Mouse (Mus musculus) limb, embryonic 15.5 days (tissue): ENCODE results near the gene Myo1d. TPM values are rescaled to one million over a fixed set of nuclear protein-coding genes. Genes with fewer than 3 reads are reported as not detected.
A peak's percentile ranks its signal among the peaks of the same experiment; 100 is the strongest.

Experiments used
- ATAC-seq: fragments of 200-750 bp; cut with Nextera tagmentation; 2 replicates; pipeline ENCODE4 v1.8.0; 2017; ENCODE audit warnings: low read depth, moderate TSS enrichment; ENCODE audit not compliant: insufficient number of reproducible peaks, low FRiP score, low TSS enrichment
- H3K27ac ChIP-seq: fragments of 300-500 bp; sonication (generic); 2 replicates; pipeline ENCODE4 v1.5.1; 2015; ENCODE audit warnings: moderate library complexity, mild to moderate bottlenecking, inconsistent platforms
- H3K27me3 ChIP-seq: fragments of 300-500 bp; sonication (generic); 2 replicates; pipeline ENCODE4 v1.6.1; 2015; ENCODE audit warnings: inconsistent platforms
- H3K36me3 ChIP-seq: fragments of 300-500 bp; sonication (generic); 2 replicates; pipeline ENCODE4 v1.6.1; 2015; ENCODE audit warnings: inconsistent platforms
- H3K4me1 ChIP-seq: fragments of 300-500 bp; sonication (generic); 2 replicates; pipeline ENCODE4 v1.6.1; 2015; ENCODE audit warnings: inconsistent platforms
- H3K4me2 ChIP-seq: fragments of 300-500 bp; sonication (generic); 2 replicates; pipeline ENCODE4 v1.6.1; 2015; ENCODE audit warnings: mild to moderate bottlenecking, inconsistent platforms
- H3K4me3 ChIP-seq: fragments of 300-500 bp; sonication (generic); 2 replicates; pipeline ENCODE4 v1.5.1; 2015; ENCODE audit warnings: mild to moderate bottlenecking, inconsistent platforms
- H3K9ac ChIP-seq: fragments of 300-500 bp; sonication (generic); 2 replicates; pipeline ENCODE4 v1.6.1; 2015; ENCODE audit warnings: inconsistent platforms
- H3K9me3 ChIP-seq: fragments of 300-500 bp; sonication (generic); 2 replicates; pipeline ENCODE4 v1.6.1; 2016; ENCODE audit warnings: inconsistent platforms
- WGBS: fragments of 180-500 bp; shearing (Covaris S2); methylation state at CpG from one replicate; pipeline ENCODE4 v1.1.7; 2015; 5-methylcytosine and 5-hydroxymethylcytosine counted together
- polyA plus RNA-seq: library from polyadenylated mRNA; unstranded; fragments of >200 nt; fragmentation: Nextera tagmentation; extraction: Ambion mirVana; gene quantifications from 2 replicates; pipeline ENCODE4 v1.2.1, GENCODE M21; 2015

Gene Myo1d
- polyA plus RNA-seq, result 10.3 and 10.6 TPM in 2 replicates

DNA sequence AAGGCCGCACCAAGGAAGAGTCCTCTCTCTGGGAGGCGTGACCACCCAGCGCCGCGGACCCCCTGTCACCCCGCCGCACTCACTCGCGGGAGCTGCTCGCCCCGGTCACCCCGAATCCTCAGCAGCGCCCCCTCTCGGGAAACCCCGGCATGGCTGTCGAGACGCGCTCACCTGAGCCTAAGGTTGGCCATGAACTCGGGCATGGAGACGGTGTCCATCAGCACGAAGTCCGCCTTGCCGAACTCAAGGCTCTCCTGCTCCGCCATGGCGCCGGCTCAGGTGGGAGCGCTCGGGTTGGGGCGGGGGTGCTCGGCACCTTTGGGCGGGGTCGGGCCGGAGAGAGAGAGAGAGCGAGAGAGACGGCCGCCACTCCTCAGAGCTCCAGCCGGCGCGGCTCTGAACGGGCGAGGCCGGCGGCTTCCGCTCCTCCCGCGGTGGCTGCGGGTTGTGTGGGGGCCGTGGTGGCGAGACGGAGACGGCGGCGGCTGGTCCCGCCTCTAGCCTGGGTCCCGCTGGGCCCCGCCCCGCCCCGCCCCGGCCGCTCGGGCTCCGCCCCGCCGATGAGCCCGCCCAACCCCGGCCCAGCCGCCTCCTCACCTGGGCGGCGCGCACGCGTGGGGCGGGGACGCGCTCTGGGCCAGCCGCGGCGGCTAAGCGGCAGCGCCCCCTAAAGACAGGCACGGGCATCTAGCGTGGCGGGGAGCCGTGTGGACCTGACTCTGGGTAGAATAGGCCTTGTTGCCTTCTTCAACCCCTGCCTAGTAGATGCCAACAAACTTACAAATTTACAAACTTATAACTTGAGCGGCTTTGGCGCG lies at the start of gene Myo1d:
Myo1d (minus strand) TSS at position 499 of the 818 bp plus-strand sequence.
- ATAC-seq, result peak; percentile 94
- Histone ChIP-seq H3K27me3 (no peaks in the 10 kb centered on the region), H3K4me1 (peaks cover 13% of the 10 kb centered on the region), H3K4me3 (peak within 1 kb of the TSS; percentile 70), H3K4me2 (peak within 1 kb of the TSS; percentile 85), H3K9ac (peak within 1 kb of the TSS; percentile 55; the same call in 1 of the 2 replicates), H3K9me3 (no peaks in the 10 kb centered on the region), H3K36me3 (no peaks in the 10 kb centered on the region), H3K27ac (peak within 1 kb of the TSS; percentile 65)
- 1% methylated on average over 77 of the region's 87 CpGs for WGBS

- no peak overlapping the region for H3K9ac ChIP-seq
- no peak overlapping the region for H3K4me2 ChIP-seq
- peaks cover 16% of the 10 kb centered on the region for H3K36me3 ChIP-seq
- H3K27me3 ChIP-seq, result no peaks in the 10 kb centered on the region
- H3K4me1 ChIP-seq, result peaks cover 12% of the 10 kb centered on the region
- H3K9me3 ChIP-seq, result no peaks in the 10 kb centered on the region
- no peak overlapping the region for H3K4me3 ChIP-seq
- no peak for ATAC-seq
- WGBS, result 77% methylated on average over 9 of the region's 9 CpGs
- no peak overlapping the region for H3K27ac ChIP-seq
Measured at GRCm38 (mm10) chr11:80821794-80822193, 42.0 kb upstream of the Myo1d start.

- WGBS, result 46% methylated on average over 14 of the region's 14 CpGs
- H3K4me1 ChIP-seq, result peaks cover 12% of the 10 kb centered on the region
- no peak overlapping the region for H3K9ac ChIP-seq
- no peak overlapping the region for H3K4me2 ChIP-seq
- peaks cover 21% of the 10 kb centered on the region for H3K36me3 ChIP-seq
- ATAC-seq, result no peak
- no peak overlapping the region for H3K27ac ChIP-seq
- no peak overlapping the region for H3K4me3 ChIP-seq
- no peaks in the 10 kb centered on the region for H3K27me3 ChIP-seq
- H3K9me3 ChIP-seq, result no peaks in the 10 kb centered on the region
Measured at GRCm38 (mm10) chr11:80821296-80821695, 41.5 kb upstream of the Myo1d start.

- H3K4me3 ChIP-seq, result no peak overlapping the region
- H3K27ac ChIP-seq, result no peak overlapping the region
- 66% methylated on average over 3 of the region's 3 CpGs for WGBS
- H3K9ac ChIP-seq, result no peak overlapping the region
- no peak overlapping the region for H3K4me2 ChIP-seq
- H3K4me1 ChIP-seq, result peaks cover 12% of the 10 kb centered on the region
- no peaks in the 10 kb centered on the region for H3K9me3 ChIP-seq
- no peak for ATAC-seq
- no peaks in the 10 kb centered on the region for H3K27me3 ChIP-seq
- peaks cover 33% of the 10 kb centered on the region for H3K36me3 ChIP-seq
Measured at GRCm38 (mm10) chr11:80820085-80820484, 40.3 kb upstream of the Myo1d start.

- ATAC-seq, result 0 out of 2 replicates have a peak, but pooled peaks have one; percentile 48
- H3K4me2 ChIP-seq, result no peak overlapping the region
- peaks cover 12% of the 10 kb centered on the region for H3K4me1 ChIP-seq
- H3K9ac ChIP-seq, result no peak overlapping the region
- 36% methylated on average over 11 of the region's 11 CpGs for WGBS
- no peak overlapping the region for H3K4me3 ChIP-seq
- H3K27me3 ChIP-seq, result no peaks in the 10 kb centered on the region
- no peak overlapping the region for H3K27ac ChIP-seq
- peaks cover 47% of the 10 kb centered on the region for H3K36me3 ChIP-seq
- H3K9me3 ChIP-seq, result no peaks in the 10 kb centered on the region
Measured at GRCm38 (mm10) chr11:80818060-80818697, 38.4 kb upstream of the Myo1d start.

- H3K27me3 ChIP-seq, result no peaks in the 10 kb centered on the region
- 87% methylated on average over 7 of the region's 7 CpGs for WGBS
- no peak overlapping the region for H3K27ac ChIP-seq
- H3K4me2 ChIP-seq, result no peak overlapping the region
- H3K9ac ChIP-seq, result no peak overlapping the region
- peaks cover 43% of the 10 kb centered on the region for H3K36me3 ChIP-seq
- ATAC-seq, result no peak
- H3K4me3 ChIP-seq, result no peak overlapping the region
- peaks cover 20% of the 10 kb centered on the region for H3K4me1 ChIP-seq
- no peaks in the 10 kb centered on the region for H3K9me3 ChIP-seq
Measured at GRCm38 (mm10) chr11:80815354-80815753, 35.5 kb upstream of the Myo1d start.

- H3K9ac ChIP-seq, result no peak overlapping the region
- H3K27me3 ChIP-seq, result no peaks in the 10 kb centered on the region
- H3K9me3 ChIP-seq, result no peaks in the 10 kb centered on the region
- peaks cover 13% of the 10 kb centered on the region for H3K4me1 ChIP-seq
- peak overlapping the region; percentile 55 for H3K4me3 ChIP-seq
- peaks cover 26% of the 10 kb centered on the region for H3K36me3 ChIP-seq
- peak overlapping the region; percentile 76 for H3K27ac ChIP-seq
- H3K4me2 ChIP-seq, result peak overlapping the region; percentile 81
- 19% methylated on average over 5 of the region's 5 CpGs for WGBS
- no peak for ATAC-seq
Measured at GRCm38 (mm10) chr11:80811156-80811555, 31.3 kb upstream of the Myo1d start.

- ATAC-seq, result peak; percentile 45; the same call in 1 of the 2 replicates
- Histone ChIP-seq H3K27ac (peak within 1 kb of the TSS; percentile 76), H3K36me3 (peaks cover 17% of the 10 kb centered on the region), H3K4me1 (peaks cover 13% of the 10 kb centered on the region), H3K4me2 (peak within 1 kb of the TSS; percentile 81), H3K27me3 (no peaks in the 10 kb centered on the region), H3K9ac (peak within 1 kb of the TSS; percentile 66), H3K4me3 (peak within 1 kb of the TSS; percentile 55), H3K9me3 (no peaks in the 10 kb centered on the region)
- WGBS, result 1% methylated on average over 53 of the region's 54 CpGs
Measured at GRCm38 (mm10) chr11:80809993-80810821, 30.4 kb upstream of the Myo1d start, which contains the start of gene Tmem98. TSS of gene Tmem98 (plus strand) at chr11:80810175.

GRCm38 (mm10) chr11:80809666-80809992 lies 29.8 kb upstream of the Myo1d start:
- peak overlapping the region; percentile 76; the same call in 1 of the 2 replicates for H3K27ac ChIP-seq
- peak overlapping the region; percentile 81 for H3K4me2 ChIP-seq
- no peaks in the 10 kb centered on the region for H3K27me3 ChIP-seq
- no peaks in the 10 kb centered on the region for H3K9me3 ChIP-seq
- H3K36me3 ChIP-seq, result peaks cover 13% of the 10 kb centered on the region
- H3K4me3 ChIP-seq, result peak overlapping the region; percentile 55
- 21% methylated on average over 5 of the region's 6 CpGs for WGBS
- H3K4me1 ChIP-seq, result peaks cover 13% of the 10 kb centered on the region
- H3K9ac ChIP-seq, result peak overlapping the region; percentile 66; the same call in 1 of the 2 replicates
- ATAC-seq, result peak; percentile 45

DNA sequence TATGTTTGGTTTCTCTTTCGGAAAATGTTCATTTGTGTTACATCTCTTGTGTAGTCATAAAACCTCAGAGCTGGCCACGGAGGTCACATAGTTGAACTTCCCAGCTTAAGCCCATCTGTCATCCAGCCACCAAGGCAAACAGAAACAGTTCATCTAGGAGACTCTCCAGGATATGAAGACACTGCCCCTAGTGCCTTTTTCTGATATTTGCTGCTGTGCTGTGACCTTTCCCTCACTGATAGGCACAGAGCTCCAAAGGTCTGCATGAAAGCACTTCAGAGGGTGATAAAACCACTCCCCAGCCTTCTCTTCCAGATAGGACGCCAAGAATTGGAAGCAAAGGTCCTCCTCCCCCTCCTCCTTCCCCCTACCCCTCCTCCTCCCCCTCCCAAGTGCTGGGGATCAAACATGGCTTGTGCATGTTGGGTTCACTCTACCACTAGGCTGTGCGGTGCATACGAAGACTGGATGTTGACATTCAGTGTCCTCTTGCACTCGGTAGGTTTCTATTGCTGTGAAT lies 28.8 kb upstream of the Myo1d start:
- no peaks in the 10 kb centered on the region for H3K27me3 ChIP-seq
- no peak overlapping the region for H3K4me3 ChIP-seq
- no peaks in the 10 kb centered on the region for H3K9me3 ChIP-seq
- 76% methylated on average over 6 of the region's 6 CpGs for WGBS
- H3K4me1 ChIP-seq, result peaks cover 13% of the 10 kb centered on the region
- no peak overlapping the region for H3K27ac ChIP-seq
- H3K36me3 ChIP-seq, result peaks cover 6% of the 10 kb centered on the region; the same call in 1 of the 2 replicates
- H3K9ac ChIP-seq, result no peak overlapping the region
- no peak overlapping the region for H3K4me2 ChIP-seq
- no peak for ATAC-seq

DNA sequence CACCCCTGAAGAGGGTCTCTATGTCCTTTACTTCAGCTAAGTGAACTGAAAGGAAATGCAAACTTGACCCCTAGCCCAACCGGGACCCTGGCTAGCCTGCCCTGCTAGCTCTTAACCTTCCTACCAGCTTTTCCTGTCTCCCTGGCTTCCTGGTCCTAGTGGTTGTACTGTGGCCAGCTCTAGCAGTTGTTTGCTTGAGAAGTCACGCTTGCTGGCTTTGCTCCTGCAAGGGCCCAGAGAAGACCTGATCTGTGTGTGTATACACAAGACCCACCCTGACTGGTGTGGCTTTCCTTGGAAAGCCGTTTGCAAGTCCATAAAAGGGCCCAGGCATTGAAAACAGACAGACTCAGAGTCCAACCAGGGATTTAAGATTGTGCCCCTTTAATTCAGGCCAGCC lies 22.9 kb upstream of the Myo1d start:
- Histone ChIP-seq H3K27ac (no peak overlapping the region), H3K36me3 (no peaks in the 10 kb centered on the region), H3K4me3 (no peak overlapping the region), H3K4me2 (no peak overlapping the region), H3K27me3 (no peaks in the 10 kb centered on the region), H3K9ac (no peak overlapping the region), H3K9me3 (no peaks in the 10 kb centered on the region), H3K4me1 (0 out of 2 replicates have a peak, but pooled peaks cover 2% of the 10 kb centered on the region)
- no peak for ATAC-seq
- WGBS, result 45% methylated on average over 3 of the region's 3 CpGs
